Mouse (Mus musculus): ENCODE measurements at regions not wholly inside any gene's neighbourhood (a gene's known extent, or its start where the extent isn't known, plus 50 kb on each side); places are given as distances from the start of the nearest gene placed in this dataset.

GRCm38 (mm10) chr16:30693206-30693605 lies 93.7 kb downstream of the Fam43a start:
- H3K36me3 ChIP-seq (ENCODE audit: insufficient read depth, low read length): no peaks in the 10 kb centered on the region
- no peaks in the 10 kb centered on the region for H3K4me1 ChIP-seq (ENCODE audit: insufficient read depth, low read length)
- H3K9me3 ChIP-seq (ENCODE audit: low read length): no peaks in the 10 kb centered on the region
- H3K9ac ChIP-seq (replicated peaks; ENCODE audit: low read length): no peak overlapping the region
- H3K27ac ChIP-seq: no peak overlapping the region
- no peak for ATAC-seq
- H3K27me3 ChIP-seq (ENCODE audit: insufficient read depth, low read length): no peaks in the 10 kb centered on the region
- DNase-seq (ENCODE audit: low spot score): no peak
- H3K4me3 ChIP-seq (ENCODE audit: low read length): no peak overlapping the region
- no peak overlapping the region for H3K4me2 ChIP-seq (ENCODE audit: low read depth, low read length)
- 77% methylated on average over 3 of the region's 3 CpGs for WGBS
- TF ChIP-seq CTCF (IDR thresholded peaks at IDR 0.05; ENCODE audit: low read depth): no peak

GRCm38 (mm10) chr16:30693839-30694527 lies 94.5 kb downstream of the Fam43a start:
- Histone ChIP-seq H3K36me3 (ENCODE audit: insufficient read depth, low read length) (no peaks in the 10 kb centered on the region), H3K4me1 (ENCODE audit: insufficient read depth, low read length) (no peaks in the 10 kb centered on the region), H3K9me3 (ENCODE audit: low read length) (no peaks in the 10 kb centered on the region), H3K27me3 (ENCODE audit: insufficient read depth, low read length) (no peaks in the 10 kb centered on the region), H3K4me2 (ENCODE audit: low read depth, low read length) (no peak overlapping the region), H3K27ac (no peak overlapping the region), H3K4me3 (ENCODE audit: low read length) (no peak overlapping the region), H3K9ac (replicated peaks; ENCODE audit: low read length) (no peak overlapping the region)
- ATAC-seq: no peak
- WGBS: 93% methylated on average over 1 of the region's 1 CpGs
- DNase-seq (ENCODE audit: low spot score): no peak
- no peak for TF ChIP-seq CTCF (IDR thresholded peaks at IDR 0.05; ENCODE audit: low read depth)

GRCm38 (mm10) chr16:30695691-30696090 lies 96.2 kb downstream of the Fam43a start:
- Histone ChIP-seq H3K36me3 (ENCODE audit: insufficient read depth, low read length) (no peaks in the 10 kb centered on the region), H3K4me1 (ENCODE audit: insufficient read depth, low read length) (no peaks in the 10 kb centered on the region), H3K27ac (no peak overlapping the region), H3K27me3 (ENCODE audit: insufficient read depth, low read length) (no peaks in the 10 kb centered on the region), H3K4me2 (ENCODE audit: low read depth, low read length) (no peak overlapping the region), H3K9me3 (ENCODE audit: low read length) (no peaks in the 10 kb centered on the region), H3K4me3 (ENCODE audit: low read length) (no peak overlapping the region), H3K9ac (replicated peaks; ENCODE audit: low read length) (no peak overlapping the region)
- WGBS: 90% methylated on average over 8 of the region's 8 CpGs
- no peak for TF ChIP-seq CTCF (IDR thresholded peaks at IDR 0.05; ENCODE audit: low read depth)
- ATAC-seq: no peak
- no peak for DNase-seq (ENCODE audit: low spot score)

GRCm38 (mm10) chr16:30697209-30697608 lies 97.7 kb downstream of the Fam43a start:
- Histone ChIP-seq H3K27me3 (ENCODE audit: insufficient read depth, low read length) (no peaks in the 10 kb centered on the region), H3K27ac (no peak overlapping the region), H3K4me2 (ENCODE audit: low read depth, low read length) (no peak overlapping the region), H3K9ac (replicated peaks; ENCODE audit: low read length) (no peak overlapping the region), H3K4me3 (ENCODE audit: low read length) (no peak overlapping the region), H3K36me3 (ENCODE audit: insufficient read depth, low read length) (no peaks in the 10 kb centered on the region), H3K4me1 (ENCODE audit: insufficient read depth, low read length) (no peaks in the 10 kb centered on the region), H3K9me3 (ENCODE audit: low read length) (no peaks in the 10 kb centered on the region)
- 85% methylated on average over 4 of the region's 4 CpGs for WGBS
- no peak for TF ChIP-seq CTCF (IDR thresholded peaks at IDR 0.05; ENCODE audit: low read depth)
- ATAC-seq (no peak), DNase-seq (ENCODE audit: low spot score) (no peak)

- Histone ChIP-seq H3K9me3 (ENCODE audit: low read length) (no peaks in the 10 kb centered on the region), H3K27ac (no peak overlapping the region), H3K27me3 (ENCODE audit: insufficient read depth, low read length) (no peaks in the 10 kb centered on the region), H3K4me2 (ENCODE audit: low read depth, low read length) (no peak overlapping the region), H3K4me3 (ENCODE audit: low read length) (no peak overlapping the region), H3K9ac (replicated peaks; ENCODE audit: low read length) (no peak overlapping the region), H3K36me3 (ENCODE audit: insufficient read depth, low read length) (no peaks in the 10 kb centered on the region), H3K4me1 (ENCODE audit: insufficient read depth, low read length) (no peaks in the 10 kb centered on the region)
- DNase-seq (ENCODE audit: low spot score) (no peak), ATAC-seq (no peak)
- TF ChIP-seq CTCF (IDR thresholded peaks at IDR 0.05; ENCODE audit: low read depth): no peak
- 29% methylated on average over 2 of the region's 2 CpGs for WGBS
Measured at GRCm38 (mm10) chr16:30697806-30698205, 98.3 kb downstream of the Fam43a start.

- no peak for ATAC-seq
- 90% methylated on average over 8 of the region's 8 CpGs for WGBS
Measured at GRCm38 (mm10) chr16:30703831-30704230, 104.3 kb downstream of the Fam43a start.

GRCm38 (mm10) chr16:30709501-30709900 lies 110.0 kb downstream of the Fam43a start:
- H3K4me2 ChIP-seq (ENCODE audit: low read depth, low read length): no peak overlapping the region
- H3K9me3 ChIP-seq (ENCODE audit: low read length): 0 out of 2 replicates have a peak, but pooled peaks cover 4% of the 10 kb centered on the region
- H3K27ac ChIP-seq: no peak overlapping the region
- TF ChIP-seq CTCF (IDR thresholded peaks at IDR 0.05; ENCODE audit: low read depth): no peak
- ATAC-seq: no peak
- H3K36me3 ChIP-seq (ENCODE audit: insufficient read depth, low read length): no peaks in the 10 kb centered on the region
- no peak overlapping the region for H3K9ac ChIP-seq (replicated peaks; ENCODE audit: low read length)
- no peak for DNase-seq (ENCODE audit: low spot score)
- no peaks in the 10 kb centered on the region for H3K4me1 ChIP-seq (ENCODE audit: insufficient read depth, low read length)
- WGBS: 59% methylated on average over 15 of the region's 15 CpGs
- H3K4me3 ChIP-seq (ENCODE audit: low read length): no peak overlapping the region
- H3K27me3 ChIP-seq (ENCODE audit: insufficient read depth, low read length): no peaks in the 10 kb centered on the region

More at GRCm38 (mm10) chr16:30703831-30704230, 104.3 kb downstream of the Fam43a start:
- no peak overlapping the region for H3K9ac ChIP-seq (replicated peaks; ENCODE audit: low read length)
- TF ChIP-seq CTCF (IDR thresholded peaks at IDR 0.05; ENCODE audit: low read depth): no peak
- no peak overlapping the region for H3K4me3 ChIP-seq (ENCODE audit: low read length)
- no peaks in the 10 kb centered on the region for H3K27me3 ChIP-seq (ENCODE audit: insufficient read depth, low read length)
- H3K4me2 ChIP-seq (ENCODE audit: low read depth, low read length): no peak overlapping the region
- no peaks in the 10 kb centered on the region for H3K36me3 ChIP-seq (ENCODE audit: insufficient read depth, low read length)
- H3K27ac ChIP-seq: no peak overlapping the region
- H3K4me1 ChIP-seq (ENCODE audit: insufficient read depth, low read length): no peaks in the 10 kb centered on the region
- no peak for DNase-seq (ENCODE audit: low spot score)
- 0 out of 2 replicates have a peak, but pooled peaks cover 4% of the 10 kb centered on the region for H3K9me3 ChIP-seq (ENCODE audit: low read length)

Measured in hindbrain, postnatal 0 days (tissue).